Mouse (Mus musculus): Measurements from ENCODE around the gene Csnk1e.

Gene Csnk1e

GRCm38 (mm10) chr15:79443856-79444410 is 11.4 kb downstream of the Csnk1e start:
- no peak for DNase-seq (ENCODE audit: low read depth, low spot score)

DNA sequence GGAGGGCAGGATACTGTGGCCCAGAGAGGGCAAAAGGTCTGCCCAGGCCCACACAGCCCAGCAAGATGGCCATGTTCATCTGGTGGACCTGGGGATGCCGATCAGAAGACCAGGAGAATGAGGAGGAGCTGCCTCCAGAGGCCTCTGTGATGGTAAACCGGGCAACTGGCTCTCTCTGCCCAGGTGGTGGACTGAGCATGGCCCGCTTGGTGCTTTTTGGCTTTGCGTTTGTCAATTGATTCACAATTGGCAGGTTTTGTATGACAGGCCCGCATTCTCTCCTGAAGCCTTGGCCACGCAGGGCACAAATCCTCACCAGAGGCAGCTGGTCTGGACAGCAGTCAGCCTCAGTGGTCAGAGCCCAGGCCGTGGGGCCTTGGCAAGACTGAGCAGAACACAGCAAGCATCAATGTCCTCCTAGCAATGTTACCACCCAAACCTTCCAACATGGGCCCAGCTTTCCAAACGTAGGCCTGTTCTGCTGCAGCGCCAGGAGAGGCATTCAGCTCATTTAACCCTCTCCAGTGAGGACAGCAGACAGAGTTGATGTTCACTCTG is 12.3 kb downstream of the Csnk1e start:
- DNase-seq (ENCODE audit: low read depth, low spot score), result no peak

GRCm38 (mm10) chr15:79442257-79442611 is 13.1 kb downstream of the Csnk1e start:
- no peak for DNase-seq (ENCODE audit: low read depth, low spot score)

DNA sequence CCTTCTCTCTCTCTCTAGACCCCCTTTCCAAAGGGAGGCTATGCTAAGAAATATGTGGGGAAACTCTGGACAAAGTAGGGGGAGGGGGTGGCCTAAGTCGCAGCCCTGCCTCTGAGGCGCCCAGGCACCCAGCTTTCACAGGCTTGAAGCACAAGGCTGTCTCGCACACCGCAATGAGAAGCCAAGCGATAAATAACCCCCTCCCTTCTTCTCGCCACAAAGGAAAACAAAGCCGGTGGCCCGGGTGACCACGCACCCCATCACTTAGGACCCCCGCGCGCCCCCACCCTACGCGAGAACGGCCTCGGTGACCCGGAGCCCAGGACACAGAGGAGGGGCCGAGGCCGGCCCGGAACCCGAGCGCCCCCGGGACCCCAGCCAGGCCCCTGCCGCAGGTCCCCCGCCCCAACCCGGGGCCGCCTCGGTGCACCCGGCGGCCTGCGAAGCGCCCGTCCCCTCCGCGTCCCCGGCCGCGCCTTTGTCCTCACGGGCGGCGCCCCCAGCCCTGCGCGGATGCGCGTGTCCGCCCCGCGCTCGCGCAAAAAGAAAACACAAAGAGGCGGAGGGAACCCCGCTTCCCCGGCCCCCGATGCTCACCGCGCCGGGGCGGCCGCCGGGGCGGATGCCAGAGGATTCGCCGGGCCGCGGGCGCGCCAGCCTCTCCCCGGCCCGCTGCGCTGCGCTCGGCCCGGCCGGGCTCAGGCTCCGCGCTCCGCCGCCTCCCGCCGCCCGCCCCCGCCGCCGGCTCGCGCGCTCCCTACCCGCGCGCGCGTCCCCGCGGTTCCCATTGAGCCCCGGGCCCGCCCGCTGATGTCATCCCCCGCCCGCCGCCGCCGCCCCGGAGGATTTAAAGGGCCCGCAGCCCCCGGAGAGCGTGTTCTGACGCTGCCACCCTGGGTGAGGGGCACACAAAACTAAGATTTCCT is 13.8 kb downstream of the Csnk1e start:
- DNase-seq (ENCODE audit: low read depth, low spot score), result peak; percentile 49

DNA sequence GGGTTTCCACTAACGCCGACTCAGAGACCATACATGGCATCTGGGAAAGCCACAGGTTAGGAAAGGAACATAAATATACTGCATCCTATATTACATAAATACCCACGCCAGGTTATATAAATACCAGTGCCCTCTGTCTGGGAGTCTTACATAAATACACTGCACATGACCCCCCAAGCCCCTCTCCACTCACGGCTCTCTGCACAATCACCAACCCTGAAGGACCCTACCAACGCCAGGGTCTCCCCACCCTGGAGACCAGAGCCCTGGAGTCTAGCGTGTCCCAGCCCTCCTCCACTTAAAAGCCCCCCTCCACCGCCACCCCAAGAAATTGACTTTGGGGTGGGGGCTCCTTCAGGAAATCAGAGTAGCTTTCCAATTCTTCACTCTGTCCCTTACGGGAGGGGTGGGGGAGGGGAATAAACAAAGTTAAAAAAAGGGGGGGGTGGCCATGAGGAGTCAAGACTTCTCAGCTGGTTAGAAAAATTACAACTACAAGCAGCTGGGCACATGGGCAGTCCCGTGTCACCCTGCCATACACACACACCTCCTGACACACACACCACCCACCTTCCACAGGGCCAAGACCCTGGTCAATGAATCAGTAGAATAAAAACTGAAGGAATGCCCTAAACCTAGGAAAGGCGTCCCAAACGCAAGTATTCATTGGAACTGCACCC is 14.6 kb downstream of the Csnk1e start:
- no peak for DNase-seq (ENCODE audit: low read depth, low spot score)

GRCm38 (mm10) chr15:79440223-79440622 is 15.1 kb downstream of the Csnk1e start:
- DNase-seq (ENCODE audit: low read depth, low spot score), result no peak

DNA sequence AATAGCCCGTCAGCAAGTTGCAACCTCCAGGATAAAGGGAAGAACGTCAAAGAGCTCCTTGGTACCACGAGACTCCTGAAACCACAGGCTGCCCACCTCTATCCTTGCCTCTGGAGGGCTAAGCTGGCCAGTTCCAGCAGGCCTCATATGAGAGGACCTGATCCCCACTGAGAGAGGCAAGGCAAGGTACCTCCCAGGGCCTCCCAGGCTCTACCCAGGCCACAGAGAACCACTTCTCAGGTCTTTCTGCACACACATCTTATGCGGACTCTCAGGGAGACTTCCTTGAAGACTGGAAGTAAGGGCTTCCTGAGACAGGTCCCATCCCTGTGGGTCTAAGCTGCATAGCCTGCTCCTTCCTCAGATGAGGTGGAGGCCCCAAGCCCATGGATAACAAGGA is 16.0 kb downstream of the Csnk1e start:
- DNase-seq (ENCODE audit: low read depth, low spot score), result no peak

DNA sequence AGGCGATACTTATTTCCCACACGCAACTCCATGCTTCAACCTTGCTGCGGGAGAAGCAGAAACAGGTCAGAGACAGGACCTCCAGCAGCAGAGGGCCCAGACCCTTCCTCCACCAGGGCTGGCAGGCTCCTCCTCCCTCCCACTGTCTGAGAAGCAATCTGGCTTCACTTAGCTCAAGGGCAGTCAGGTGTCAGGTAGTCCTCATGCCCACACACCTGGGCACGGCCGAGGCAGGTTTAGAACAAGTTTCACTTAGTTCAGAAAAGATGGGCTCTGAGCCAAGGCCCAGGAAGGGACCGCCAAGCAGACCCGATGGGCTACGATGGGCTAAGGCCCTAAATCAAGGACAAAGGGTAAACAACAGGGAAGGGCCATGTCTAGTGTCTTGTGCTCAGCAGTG is 16.6 kb downstream of the Csnk1e start:
- no peak for DNase-seq (ENCODE audit: low read depth, low spot score)

DNA sequence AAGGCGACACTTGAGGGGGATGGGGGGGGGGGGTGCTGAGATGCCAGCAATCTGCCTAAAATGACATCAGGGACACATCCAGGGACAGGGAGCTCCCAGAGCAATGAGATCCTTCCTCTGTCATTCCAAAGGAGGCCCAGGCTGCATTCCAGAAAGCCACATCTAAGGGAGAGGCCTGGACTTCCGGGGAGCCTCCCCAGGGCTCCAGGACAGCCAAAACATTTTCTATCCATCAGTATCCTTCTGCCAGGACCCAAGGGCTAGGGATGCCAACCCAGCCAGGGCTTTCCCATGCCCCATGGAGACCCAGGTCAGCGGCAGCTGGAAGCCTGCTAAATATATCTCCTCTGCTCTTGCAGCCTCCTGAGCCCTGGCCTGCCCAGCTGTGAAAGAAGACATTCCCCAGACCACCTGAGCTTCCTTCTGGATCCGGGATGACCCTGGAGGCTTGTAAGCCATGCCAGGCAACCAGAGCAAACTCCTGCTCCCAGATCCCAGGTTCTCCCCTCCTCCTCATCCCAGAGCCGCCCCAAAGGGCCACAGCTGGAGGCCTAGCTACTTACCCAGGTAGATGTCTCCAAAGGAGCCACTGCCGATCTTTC is 17.1 kb downstream of the Csnk1e start:
- DNase-seq (ENCODE audit: low read depth, low spot score), result no peak

DNA sequence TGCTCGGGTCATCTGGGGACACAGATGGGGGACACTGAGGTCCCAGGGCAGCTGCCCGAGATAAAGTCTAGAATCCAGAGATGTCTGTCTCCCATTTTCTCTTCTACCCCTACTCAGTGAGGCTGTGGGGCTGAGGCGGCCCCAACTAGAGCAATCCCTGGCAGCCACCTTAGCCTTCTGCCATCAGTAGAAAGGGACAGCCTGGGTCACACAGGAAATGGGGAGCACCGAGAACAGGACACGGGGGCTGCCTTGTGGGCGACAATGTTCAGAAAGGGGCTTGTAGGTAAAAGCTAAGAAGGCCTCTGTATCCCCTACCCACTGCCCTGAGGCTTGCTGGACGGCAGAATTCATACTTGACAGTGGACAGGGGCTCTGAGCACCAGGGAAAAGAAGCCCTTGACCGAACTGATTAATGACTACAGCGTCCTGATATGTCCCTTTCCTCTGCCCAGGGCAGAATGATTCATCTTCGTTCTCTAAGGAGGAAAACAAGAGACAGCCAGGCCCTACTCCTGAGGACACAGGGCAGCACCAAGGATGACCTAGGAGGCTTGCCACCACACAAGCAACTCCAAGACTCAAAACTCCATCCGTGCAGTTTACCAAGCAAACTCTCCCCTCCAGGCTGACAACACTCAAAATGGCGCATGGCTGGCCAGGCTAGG is 17.7 kb downstream of the Csnk1e start:
- no peak for DNase-seq (ENCODE audit: low read depth, low spot score)

- DNase-seq (ENCODE audit: low read depth, low spot score), result no peak
Measured at GRCm38 (mm10) chr15:79436481-79436921, 18.9 kb downstream of the Csnk1e start.

- DNase-seq (ENCODE audit: low read depth, low spot score), result no peak
Measured at GRCm38 (mm10) chr15:79435191-79435671, 20.1 kb downstream of the Csnk1e start.

DNA sequence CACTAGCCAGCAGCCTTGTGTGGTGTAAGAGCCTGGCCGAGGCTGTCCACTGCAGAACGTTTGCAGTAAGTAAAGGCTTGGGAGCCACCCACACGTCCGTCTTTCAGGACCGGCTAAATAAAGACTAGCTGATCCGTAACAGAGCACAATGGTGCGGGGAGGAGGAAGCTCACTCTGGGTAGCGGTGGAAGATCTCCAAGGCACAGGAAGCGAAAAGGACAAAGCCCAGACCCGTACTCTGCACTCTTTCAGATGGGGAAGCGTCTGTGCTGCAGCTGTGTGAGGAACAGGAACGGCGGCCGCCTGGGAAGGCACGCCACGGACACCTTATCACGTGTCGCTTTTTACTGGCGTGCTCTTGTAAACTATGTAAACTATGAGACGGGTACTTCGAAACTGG is 22.5 kb downstream of the Csnk1e start:
- no peak for DNase-seq (ENCODE audit: low read depth, low spot score)

- DNase-seq (ENCODE audit: low read depth, low spot score), result no peak
Measured at GRCm38 (mm10) chr15:79432328-79432727, 23.0 kb downstream of the Csnk1e start.

DNA sequence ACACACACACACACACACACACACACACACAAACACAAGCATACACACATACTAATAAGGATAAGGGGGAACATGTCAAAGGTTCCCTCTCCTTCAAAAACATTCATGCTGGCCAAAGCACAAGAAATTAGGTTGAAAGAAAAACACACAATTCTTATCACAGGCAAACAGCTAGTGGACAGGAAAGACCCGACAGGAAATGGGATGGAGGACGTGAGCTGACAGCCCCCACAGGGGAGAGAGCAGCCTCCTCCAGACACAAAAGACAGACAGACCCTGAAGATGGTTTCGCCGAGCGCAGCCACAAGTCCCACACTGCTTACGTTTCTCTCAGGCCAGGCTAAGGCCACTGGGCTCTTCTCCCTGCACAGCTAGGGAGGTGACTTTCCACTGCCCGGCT is 23.4 kb downstream of the Csnk1e start:
- no peak for DNase-seq (ENCODE audit: low read depth, low spot score)

- no peak for DNase-seq (ENCODE audit: low read depth, low spot score)
Measured at GRCm38 (mm10) chr15:79430461-79431000, 24.8 kb downstream of the Csnk1e start.

DNA sequence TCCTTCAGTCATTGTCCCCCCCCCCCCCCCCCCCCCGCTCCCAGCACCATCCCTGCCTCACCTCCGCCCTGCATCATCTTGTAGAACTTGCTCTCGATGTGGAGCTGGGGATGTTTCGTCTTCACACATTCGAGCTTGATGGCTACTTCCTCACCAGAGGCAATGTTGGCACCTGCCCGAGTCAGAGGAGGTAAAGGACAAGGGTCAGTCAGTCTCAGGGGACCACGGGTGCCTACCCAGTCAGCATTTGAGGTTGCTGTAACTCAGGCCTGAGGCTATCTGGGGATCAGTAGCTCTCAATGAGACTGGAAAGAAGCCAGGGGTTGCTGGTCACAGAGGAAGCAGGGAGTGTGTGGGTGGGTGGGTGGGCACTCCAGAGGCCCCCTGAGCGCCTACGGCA is 25.4 kb downstream of the Csnk1e start:
- DNase-seq (ENCODE audit: low read depth, low spot score), result no peak

DNA sequence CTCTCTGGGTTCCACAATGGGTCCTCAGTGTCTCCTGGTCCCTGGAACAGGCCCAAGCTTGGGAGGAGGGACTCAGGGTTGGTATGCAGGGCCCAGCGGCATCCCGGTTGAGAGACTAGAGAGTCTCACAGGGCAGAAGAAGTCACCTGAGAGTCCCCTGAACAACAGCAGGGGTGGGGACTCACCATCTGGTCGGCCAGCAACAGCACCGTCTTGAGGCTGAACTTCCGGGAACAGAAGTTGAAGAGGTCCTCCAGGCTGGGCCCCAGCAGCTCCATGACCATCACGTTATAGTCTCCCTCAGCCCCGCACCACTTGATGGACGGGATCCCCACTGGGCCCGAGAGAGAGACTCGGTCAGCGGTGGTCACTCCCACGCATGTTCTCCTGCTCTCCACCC is 25.8 kb downstream of the Csnk1e start:
- no peak for DNase-seq (ENCODE audit: low read depth, low spot score)

GRCm38 (mm10) chr15:79428616-79429015 is 26.8 kb downstream of the Csnk1e start:
- no peak for DNase-seq (ENCODE audit: low read depth, low spot score)

DNA sequence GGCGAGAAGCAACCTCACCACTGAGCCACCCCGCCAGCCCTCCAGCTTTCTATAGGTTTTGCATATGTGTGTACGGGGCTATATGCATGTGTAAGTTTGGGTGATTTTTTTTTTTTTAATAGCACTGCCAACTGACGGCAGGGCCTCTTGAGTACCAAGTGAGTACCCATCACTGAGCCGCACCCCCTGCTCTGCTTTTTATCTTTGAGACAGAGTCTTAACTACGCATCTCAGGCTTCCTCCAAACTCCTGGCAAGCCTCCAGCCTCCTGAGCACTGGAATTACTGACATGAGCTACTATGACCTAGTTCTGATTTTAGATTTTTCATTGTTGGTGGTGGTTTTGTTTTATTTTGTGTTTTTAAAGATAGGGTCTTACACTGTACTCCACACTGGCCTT is 27.9 kb downstream of the Csnk1e start:
- DNase-seq (ENCODE audit: low read depth, low spot score), result no peak

- no peak for DNase-seq (ENCODE audit: low read depth, low spot score)
Measured at GRCm38 (mm10) chr15:79425516-79425915, 29.9 kb downstream of the Csnk1e start.
